Mouse (Mus musculus) megakaryocyte progenitor cell, adult 5-6 weeks (primary cell): ENCODE data around the gene Drd4. TPM values are rescaled to one million over a fixed set of nuclear protein-coding genes. Genes with fewer than 3 reads are reported as not detected.
A peak's percentile ranks its signal among the peaks of the same experiment; 100 is the strongest.
"Not testable (repeated sequence)": the region's sequence is repeated elsewhere in the genome, so short reads cannot be mapped to it uniquely, and the experiment has no call there.

Experiments used
- ATAC-seq: replicated peaks from 2 replicates; pipeline ENCODE4 v1.8.0; 2016; ENCODE audit warnings: mild to moderate bottlenecking, moderate TSS enrichment, inconsistent platforms; ENCODE audit not compliant: poor library complexity
- total RNA-seq, 2 experiments: library from RNA; stranded (forward) in 1 of 2; stranded (reverse) in 1 of 2; fragments of 157-497, 149-512 nt in 1 of 2; fragments of 200-1000 nt in 1 of 2; gene quantifications; 2 replicates each; pipeline versions ENCODE4 v1.2.3 to v1.2.4; 2015 to 2017

The Drd4 gene
- total RNA-seq (2015) (not detected in 2 replicates), total RNA-seq (2017) (not detected in 2 replicates)

DNA sequence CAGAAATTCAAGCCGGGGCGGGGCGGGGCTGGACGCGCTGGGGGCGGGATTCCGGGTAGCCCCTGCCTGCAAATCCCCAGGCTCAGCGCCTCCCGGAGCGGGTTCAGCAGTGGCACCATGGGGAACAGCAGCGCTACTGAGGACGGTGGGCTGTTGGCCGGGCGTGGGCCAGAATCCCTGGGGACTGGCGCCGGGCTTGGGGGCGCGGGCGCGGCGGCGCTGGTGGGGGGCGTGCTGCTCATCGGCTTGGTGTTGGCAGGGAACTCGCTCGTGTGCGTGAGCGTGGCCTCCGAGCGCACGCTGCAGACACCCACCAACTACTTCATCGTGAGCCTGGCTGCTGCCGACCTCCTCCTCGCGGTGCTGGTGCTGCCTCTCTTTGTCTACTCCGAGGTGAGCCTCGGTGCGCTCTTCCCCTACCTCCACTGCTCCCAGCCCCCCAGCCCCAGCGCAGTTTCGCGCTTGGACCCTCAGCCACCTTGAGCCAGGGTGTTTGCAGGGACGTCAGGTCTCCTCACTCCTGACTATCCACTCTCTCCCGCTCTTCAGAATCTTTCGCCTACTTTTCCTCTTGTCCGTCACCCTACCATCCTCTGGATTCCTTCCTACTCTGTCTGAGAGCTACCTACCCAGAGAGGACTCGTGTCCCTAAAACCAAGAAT lies at the start of gene Drd4:
TSS of gene Drd4 (plus strand) at position 86 of the 662 bp plus-strand sequence.
- no peak for ATAC-seq

DNA sequence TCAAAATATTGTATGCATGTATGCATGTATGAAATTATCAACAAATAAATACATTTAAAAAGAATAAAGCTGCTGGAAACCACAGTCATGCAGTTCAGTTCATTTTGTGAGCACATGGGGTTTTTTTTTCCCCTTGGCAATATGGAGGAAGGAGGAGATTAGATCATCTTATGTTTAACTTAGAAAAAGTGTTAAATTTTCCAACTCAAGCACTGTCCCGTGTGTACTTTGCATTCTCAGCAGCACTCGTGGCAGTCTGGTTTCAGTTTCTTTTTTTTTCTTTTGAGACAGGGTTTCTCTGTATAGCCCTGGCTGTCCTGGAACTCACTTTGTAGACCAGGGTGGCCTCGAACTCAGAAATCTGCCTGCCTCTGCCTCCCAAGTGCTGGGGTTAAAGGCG lies 41.3 kb upstream of the Drd4 start:
- not testable (repeated sequence) for ATAC-seq

DNA sequence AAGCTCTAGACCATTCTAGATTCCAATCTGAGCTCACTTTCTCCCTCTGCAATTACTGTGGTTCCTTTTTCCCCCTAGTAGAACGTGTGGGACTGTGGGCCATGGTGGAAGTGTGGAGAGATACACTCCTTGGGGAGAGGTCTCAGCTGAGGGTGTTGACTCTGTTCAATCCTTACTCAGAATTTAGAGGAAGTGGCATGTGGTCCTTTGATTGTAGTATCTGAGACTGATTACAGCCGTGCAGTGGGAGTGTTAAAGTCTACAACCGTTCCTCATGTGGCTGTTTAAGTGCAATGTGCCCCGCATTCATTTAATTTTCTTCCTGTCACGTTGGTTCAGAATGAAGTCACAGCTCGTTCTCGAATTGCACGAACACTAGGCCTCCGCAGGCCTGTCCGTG lies 35.6 kb upstream of the Drd4 start:
- ATAC-seq, result no peak

DNA sequence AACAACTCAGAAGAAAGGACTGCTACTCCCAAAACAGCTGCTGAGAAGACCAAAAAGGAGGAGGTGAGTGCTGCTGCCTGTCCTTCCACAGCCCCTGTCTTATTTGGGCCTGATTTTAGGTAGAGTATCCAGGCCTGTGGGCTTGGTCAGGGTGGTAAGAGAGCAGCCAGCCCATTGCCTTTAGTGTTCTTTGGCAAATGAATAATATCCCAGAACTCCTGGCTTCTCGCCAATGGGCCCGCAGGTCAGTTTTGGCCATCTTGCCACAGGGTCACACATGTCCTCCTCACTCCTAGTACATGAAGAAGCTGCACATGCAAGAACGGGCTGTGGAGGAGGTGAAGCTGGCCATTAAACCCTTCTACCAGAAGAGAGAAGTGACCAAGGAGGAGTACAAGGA lies 30.3 kb upstream of the Drd4 start:
- no peak for ATAC-seq

DNA sequence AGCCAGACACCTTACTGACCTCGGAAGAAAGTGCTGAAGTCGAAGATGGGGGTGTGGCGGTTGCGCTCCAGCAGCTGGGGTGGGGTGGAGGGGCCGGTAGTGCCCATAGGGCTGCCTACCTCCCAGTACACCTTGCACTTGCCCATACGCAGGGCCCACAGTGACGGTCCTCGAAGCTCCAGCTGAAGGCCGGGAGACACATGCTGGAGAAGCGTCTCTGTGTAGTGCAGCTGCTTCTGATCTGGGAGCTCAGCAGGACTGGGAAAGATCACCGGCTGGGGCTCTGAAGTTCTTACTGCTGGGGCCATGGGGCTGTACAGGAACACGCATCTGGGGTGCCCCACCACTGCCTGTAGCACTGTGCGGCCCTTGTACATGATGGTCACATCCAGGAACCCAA lies 28.2 kb upstream of the Drd4 start:
- ATAC-seq, result no peak

DNA sequence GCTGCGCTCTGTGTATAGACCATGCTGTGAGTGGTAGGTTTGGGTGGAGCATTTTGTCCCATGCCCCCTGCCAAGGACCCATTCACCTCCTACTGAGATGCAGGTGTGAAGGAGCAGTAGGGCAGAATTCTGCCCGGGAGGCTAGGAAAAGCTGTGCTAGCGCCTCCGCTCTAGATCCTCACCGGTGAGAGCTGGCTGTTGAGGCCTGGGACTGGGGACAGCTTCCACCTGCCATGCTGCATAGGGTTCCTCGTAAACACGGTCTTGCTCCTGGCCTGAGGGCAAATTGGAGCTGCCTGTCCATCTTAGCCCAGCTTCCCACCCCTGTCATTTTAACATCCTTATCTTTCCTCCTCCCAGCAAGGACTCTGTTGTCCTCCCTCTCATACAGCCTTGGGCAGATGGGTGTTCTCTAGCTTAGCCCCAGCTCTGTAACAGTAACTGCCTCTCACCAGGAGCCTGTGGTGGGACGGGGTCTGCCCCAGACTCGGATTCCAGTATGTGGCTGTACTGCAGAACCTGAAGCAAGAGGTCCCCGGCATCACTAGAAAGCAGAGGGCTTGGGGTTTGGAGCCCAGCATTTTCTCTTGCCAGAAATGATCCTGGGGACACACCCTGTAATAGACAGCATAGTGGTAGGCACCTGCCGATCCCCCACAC lies 27.6 kb upstream of the Drd4 start:
- ATAC-seq, result no peak

DNA sequence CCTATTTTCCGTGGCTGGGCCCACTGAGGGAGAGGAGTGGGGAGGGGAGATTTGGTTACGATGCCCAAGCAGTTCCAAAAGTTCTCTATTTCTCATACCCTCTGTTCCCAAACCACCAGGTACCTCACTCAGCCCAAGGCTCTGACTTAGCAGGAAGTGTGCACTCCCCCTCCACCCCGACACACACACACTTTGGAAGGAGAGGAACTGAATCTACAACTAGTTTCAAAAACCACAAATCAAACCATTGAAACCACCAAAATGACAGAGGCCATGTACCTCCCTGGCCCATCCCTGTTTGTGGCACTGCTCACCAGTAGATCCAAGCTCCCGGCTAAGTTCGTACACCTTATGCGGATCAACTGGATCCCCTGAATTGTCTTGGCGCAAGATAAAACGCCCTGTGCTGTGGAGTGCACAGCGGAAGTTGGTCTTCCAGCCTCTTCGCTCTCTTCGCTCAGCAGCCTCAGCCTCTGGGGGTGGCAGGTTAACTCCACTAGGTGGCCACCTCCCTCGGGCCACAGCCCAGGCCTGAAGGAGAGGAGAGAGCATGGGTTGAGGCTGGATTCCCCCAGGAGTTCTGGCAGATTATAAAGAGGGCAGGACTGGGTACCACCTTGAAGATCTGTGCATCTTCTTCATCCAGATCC lies 26.9 kb upstream of the Drd4 start:
- ATAC-seq, result peak; percentile 61

DNA sequence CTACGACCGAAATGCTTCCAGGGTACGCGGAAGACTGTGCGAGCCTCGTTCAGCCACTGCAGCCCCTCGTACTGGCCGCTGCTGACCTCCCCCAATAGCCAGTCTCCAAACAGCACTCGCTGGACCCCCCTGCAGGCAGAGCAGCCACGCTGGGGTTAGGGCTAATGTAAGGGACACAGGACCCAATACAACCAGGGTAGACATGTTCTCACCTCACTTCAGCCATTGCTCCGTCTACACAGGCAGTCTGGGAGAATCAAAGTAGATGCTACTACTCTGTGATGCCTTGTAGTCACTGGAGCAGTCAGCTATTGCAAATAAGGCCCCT lies 26.4 kb upstream of the Drd4 start:
- ATAC-seq, result no peak

DNA sequence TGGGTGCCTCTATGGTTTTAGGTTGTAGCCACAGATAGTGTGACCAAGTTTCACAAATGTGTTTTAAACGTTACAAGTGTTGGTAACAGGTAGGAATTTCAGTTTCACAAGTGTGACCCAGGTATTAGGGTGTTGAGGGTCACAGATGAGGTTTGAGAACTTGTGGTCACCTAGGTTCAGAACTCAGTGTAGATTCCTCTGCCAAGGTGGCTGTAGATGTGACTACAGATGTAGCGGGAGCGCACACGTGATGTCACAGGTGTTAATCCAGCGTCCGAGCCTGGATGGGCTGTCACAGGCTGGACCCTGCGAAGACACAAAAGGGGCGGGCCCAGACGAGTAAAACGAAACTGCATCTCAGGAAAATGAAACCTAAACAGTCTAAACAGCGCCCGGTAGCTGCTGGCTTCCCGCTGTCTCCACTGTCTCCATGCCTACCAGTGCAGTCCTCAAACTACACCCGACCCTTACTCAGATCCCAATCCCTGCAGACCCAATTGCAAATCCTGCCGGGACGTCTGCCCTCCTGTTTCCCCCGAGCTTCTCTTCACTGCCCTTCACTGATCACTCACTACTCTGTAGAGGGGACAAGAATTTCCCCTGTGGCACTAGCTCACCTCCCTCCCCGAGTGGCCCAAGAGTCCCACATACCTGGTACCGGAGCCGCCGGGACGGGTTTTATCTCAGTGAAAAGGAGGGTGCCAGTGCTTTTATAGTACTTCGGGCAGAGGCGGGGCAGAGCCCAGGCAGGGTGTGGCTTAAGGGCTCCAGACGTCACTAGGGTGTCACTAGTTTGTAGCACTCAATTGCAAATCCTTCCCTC lies 25.9 kb upstream of the Drd4 start, which contains the start of gene Irf7:
TSS of gene Irf7 (minus strand) at position 743 of the 823 bp plus-strand sequence.
- ATAC-seq, result peak; percentile 63

DNA sequence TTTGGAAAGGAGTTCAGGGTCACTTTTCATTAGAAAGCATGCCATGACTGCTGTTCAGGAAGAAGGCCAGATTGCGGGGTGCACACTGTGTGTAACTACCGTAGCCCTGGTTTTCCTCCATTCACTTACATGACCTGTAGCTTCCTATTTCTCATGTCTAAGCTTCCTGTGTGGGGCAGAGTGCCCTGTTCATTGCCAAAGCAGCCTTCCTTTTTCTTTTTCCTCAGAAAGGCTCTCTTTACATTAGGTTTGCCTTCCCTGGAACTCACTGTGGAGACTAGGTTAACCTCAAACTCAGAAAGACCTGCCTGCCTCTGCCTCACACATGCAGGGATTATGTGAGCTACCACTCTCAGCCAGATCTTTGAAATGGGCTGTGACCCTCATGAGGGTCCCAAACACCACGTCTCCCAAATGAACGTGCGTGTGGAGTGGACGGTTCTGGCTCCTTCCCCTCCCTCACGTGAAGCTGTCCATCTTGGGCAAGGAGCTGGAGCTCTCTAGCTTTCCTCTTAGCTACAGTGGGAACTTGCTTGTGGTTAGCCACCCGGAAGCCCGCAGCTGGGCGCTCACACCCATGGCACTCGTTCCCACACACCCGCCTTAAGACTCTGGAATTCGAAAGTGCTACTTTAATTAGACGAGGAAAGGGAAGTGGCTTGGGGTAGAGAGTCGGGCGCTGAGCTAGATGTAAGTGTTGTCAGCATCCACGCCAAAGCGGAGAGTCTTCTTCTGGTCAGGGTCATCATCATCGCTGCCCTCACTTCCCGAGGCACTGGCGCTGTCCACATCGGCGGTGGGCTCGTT lies 23.1 kb upstream of the Drd4 start:
- ATAC-seq, result peak; percentile 35

DNA sequence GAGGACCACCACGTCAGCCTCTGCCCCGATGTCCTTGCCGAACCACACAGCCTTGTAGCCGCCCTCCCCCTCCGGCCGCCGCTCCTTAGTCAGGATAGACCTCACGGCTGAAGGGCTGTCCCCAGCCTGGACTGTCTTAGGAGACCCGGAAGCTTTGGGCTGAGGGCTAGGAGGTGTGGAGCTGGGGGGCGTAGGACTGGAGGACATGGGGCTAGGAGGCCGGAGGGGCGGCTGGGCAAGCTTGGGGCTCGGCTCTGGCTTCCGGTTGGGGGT lies 22.6 kb upstream of the Drd4 start:
- ATAC-seq, result no peak

DNA sequence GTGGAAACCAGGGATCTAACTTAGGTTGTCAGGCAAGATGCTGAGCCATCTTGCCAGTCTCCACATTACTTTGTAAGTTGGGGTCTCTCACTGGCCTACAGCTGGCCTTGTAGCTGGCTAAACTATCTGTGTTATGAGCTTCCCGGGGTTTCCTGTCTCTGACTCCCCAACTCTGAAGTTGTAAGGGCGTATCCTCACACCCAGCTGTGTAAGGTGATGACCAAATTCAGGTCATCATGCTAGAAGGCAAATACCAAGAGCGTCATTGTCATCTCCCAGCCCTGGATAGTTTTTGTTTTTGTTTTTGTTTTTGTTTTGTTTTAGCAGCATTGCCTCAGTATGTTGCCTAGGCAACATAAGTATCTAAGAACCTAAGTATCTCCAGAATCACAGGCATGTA lies 21.2 kb upstream of the Drd4 start:
- ATAC-seq, result no peak

DNA sequence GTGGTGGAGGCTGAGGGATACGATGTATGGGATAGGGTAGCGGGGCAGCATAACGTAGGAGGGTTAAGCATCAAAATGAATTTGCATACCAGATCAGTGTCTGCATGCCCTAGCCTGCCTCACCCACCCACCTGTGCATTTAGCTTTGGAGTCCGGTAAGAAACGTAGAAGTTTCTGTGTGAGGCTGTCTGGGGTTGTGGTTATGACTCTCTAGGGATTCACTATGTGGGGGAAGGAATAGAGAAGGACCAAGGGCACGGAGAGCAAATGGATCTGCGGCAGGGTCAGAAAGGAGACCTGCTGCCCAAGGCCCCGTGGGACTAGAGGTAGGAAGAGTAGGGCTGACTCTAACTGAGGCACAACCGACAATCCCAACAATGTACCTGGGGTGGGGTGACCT lies 16.4 kb upstream of the Drd4 start:
- ATAC-seq, result no peak

DNA sequence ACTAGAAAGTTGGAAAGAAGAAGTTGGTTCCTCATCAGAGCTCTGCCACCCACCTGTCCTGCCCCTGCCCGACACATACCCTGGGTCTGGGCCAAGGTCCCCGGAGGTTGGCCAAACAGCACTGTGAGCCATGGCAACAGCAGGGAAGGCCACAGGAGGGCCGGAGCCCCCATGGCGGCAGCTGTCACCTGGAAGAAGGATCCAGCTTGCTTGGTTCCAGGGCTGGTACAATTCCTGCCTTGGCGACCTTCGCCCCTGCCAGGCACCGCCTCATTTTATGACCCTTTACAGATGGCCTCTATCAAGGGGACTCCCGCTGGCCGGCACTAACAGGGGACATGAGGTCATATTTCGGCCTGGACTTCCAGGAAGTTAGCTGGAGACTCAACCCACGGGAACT lies 15.3 kb upstream of the Drd4 start, which contains the start of gene Cdhr5:
TSS of gene Cdhr5 (minus strand) at position 241 of the 400 bp plus-strand sequence.
- ATAC-seq, result no peak

DNA sequence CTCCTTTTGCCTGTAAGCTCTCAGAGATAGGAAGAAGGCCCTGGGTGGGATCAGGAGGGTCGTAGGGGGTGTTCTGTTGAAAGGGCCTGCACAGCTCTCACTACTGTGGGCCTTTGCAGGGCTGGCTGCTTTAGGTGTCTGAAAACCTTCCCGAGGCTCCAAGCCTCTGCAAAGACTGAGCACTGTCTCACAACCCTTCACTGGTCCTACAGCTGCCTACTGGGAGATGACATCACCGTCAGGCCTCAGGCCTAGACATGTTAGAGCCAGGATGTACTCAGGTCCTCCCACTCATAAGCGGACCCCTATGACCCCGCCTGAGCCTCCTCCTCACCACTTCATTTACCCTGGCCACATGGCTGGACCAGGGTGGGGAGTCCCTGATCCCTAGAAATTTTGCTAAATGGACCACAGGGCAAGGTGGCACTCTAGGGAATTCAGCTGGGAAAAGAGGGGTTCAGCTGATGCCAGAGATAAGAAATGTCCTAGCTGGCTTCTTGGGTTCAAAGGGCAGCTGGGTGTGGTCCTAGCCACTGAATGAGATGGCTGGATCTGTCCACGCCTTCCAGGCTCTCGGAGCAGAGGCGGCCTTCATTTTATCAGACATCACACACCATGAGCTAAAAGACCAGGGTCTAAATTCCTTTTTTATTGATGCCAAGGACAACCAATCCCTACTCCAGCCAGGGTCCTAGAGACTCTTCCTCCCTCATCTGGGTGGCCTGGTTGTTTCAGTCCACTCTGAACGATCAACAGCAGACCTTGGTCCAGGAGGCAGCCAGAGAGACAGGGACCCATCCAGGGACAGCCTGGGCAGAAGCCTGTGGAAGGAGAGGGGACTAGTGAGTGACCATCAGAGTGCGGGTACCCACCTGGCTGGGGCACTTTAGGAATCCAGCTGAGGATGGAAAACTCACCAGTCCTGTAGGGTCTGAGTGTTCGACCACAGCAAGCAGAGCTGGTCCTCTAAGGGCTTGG lies 13.8 kb upstream of the Drd4 start:
- no peak for ATAC-seq

DNA sequence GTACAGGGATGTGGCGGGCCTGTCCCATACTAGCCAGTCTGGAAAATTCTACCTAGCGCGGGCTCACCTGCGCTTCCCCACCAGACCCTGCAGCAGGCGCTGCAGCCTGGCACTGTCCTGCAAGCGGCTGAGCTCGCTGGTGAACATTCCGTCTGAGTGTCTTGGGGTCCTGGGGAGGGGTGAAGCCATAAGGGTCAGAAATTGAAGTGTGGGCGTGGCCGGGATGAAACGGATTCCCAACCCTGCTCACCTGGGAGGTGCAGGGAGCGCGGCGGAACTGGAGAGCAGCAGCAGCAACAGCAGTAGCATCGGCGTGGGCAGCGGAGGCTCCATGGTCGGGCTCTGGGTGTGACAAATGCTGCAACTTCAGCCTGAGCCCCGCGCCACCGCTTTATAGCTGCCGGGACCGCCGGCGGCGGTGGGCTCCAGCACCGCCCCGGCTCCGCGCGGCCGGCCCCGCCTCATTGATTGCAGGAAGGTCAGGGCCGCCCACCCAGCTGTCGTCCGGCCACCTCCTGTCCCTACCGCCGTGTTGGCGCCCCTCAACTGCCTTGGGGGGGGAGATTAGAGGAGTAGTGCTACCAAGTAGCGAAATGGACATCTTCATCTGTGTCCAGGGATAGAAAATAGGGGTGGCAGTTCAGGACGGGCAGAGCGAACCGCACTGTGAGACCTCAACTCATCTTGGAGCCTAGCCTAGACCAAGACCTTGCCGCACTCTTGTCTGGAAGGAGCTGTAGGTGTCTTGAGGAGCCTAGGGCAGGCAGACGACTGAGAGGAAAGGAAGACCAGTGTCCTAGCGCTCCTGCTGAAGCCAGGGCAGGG lies 12.8 kb upstream of the Drd4 start, which contains the start of gene Sct:
TSS of gene Sct (minus strand) at position 368 of the 825 bp plus-strand sequence.
- peak; percentile 61 for ATAC-seq

DNA sequence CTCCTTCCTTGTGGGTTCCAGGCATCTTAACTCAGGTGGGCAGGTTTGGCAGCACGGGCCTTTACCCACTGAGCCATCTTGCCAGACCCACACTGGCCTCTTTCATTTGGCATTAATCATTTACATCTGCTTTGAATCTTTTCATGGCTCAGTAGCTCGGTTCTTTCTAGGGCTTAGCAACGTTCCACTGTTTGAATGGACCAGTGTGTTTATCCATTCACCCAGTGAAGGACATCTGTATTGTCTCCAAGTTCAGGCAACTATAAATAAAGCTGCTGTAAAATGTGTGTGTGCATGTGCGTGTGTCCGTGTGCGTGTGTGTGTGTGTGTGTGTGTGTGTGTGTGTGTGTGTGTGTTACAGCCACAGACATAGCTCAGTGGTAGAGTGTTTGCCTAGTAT lies 10.4 kb upstream of the Drd4 start:
- no peak for ATAC-seq

DNA sequence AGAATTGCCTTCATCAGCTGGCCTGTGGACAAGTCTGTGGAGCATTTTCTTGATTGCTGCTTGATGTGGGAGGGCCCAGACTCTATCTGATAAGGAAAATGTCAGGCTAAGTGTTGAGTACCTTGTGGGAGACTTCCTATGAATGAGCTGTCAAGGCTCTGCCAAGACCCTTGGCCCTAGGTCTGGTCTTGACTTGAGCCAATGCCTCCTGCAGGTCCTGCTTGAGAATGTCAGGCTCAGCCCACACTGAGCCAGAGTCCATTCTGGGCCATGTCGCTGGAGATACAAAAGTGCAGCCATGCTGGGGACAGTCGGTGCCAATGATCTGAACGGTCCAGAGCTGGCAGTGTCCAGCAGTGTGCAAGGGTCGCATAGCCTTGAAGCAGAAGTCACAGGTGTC lies 9.1 kb upstream of the Drd4 start:
- ATAC-seq, result no peak

DNA sequence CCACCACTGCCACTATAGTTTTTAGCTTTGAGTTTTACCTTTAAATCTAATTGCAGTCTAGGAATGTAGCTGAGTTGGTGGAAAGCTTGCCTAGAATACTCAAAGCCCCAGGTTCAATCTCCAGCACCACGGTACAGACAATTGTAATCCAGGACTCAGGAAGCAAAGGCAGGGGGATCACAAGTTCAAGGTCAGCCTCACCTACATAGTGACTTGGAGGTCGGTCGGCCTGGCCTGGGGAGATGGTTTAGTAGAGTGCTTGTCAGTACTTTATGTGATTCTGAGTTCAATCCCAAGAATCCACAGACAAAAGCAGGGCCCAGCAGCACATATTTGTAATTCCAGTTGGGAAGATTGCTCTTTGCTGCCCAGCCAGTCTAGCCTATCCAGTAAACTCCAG lies 3.8 kb upstream of the Drd4 start:
- ATAC-seq, result no peak
